In the genomic region with DNA sequence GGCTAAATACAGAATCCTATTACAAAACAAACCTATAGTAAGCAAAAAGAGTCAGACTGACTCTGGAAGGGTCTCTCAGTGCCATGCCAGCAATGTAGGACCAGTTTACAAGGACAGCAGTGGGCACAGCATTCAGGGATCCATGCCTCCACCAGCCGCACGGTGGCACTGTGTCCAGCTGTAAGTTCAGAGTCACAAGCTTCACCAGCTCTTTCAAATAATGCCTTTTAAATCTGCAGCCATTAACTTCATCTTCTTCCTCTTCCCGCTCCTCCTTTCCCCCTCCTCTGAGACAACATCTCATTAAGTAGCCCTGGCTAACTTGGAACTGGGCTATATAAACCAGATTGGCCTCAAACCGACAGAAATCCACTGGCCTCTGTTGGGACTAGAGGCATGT, we compare ENCODE assay signal across 10 mouse cellular contexts. TPM values are rescaled to one million over a fixed set of nuclear protein-coding genes. Genes with fewer than 3 reads are reported as not detected.
DNase-seq lines count a peak whose midpoint lies in the region; ATAC-seq and TF ChIP-seq lines count a peak whose summit lies in the region.
"Had no signal": no experiment of that assay in that cellular context is flagged by ENCODE, and none has a peak within 500 bp of the region (broad histone marks: within the 10 kb centered on the region; RNA-seq: fewer than 3 reads in every experiment).

No protein-coding gene starts in this region.

- WGBS in cerebellum, adult 2 months = 21% methylated on average over 4 of the region's 4 CpGs
- WGBS in lung, postnatal 0 days = 21% methylated on average over 4 of the region's 4 CpGs

- no peaks in the 10 kb centered on the region for H3K36me3 ChIP-seq in lung, postnatal 0 days (ENCODE audit: insufficient read depth, low read length)
- H3K36me3 ChIP-seq: heart, embryonic 13.5 days had no signal

- no peak for TF ChIP-seq EP300 in lung, postnatal 0 days (IDR thresholded peaks at IDR 0.05)

- CTCF ChIA-PET in Patski (lab: Charles Lee) = interaction anchor here (1.1 kb wide), 1 partner anchor 172 kb away, joined by 4 read pairs; no protein-coding TSS in a partner anchor

- no peak for TF ChIP-seq POLR2A in cerebellum, adult 2 months (IDR thresholded peaks at IDR 0.05; ENCODE audit: borderline replicate concordance, insufficient read depth, low read length)

- no peaks in the 10 kb centered on the region for H3K9me3 ChIP-seq in lung, postnatal 0 days (ENCODE audit: low read length)
- H3K9me3 ChIP-seq: heart, embryonic 13.5 days had no signal

- peak in 1 of 2 experiments; percentile 9 for DNase-seq in cerebellum, adult 2 months
- no peak for DNase-seq in cerebellum, adult 9-10 months
- DNase-seq in left cerebral cortex, adult 18-20 months (ENCODE audit: low spot score in 2 of 2) = peak; percentile 49 to 58
- no peak for DNase-seq in left cerebral cortex, adult 11 months (ENCODE audit: low spot score)
- no peak for DNase-seq in Patski (ENCODE audit: low read depth, low spot score)
- DNase-seq in lung, postnatal 0 days (ENCODE audit: low spot score) = peak; percentile 55
- DNase-seq in testis, postnatal 10 days (ENCODE audit: low spot score) = peak; percentile 74

- TF ChIP-seq CTCF in cerebellum, adult 2 months (IDR thresholded peaks at IDR 0.05; ENCODE audit: borderline replicate concordance, insufficient read depth, low read depth, low read length) = peak; percentile 71; the same call in 1 of the 2 replicates
- TF ChIP-seq CTCF in Patski (IDR thresholded peaks at IDR 0.05) = peak; percentile 79
- peak; percentile 77 for TF ChIP-seq CTCF in lung, postnatal 0 days (IDR thresholded peaks at IDR 0.05)

- ATAC-seq in Patski = no peak
- peak; percentile 66 for ATAC-seq in erythroid progenitor cell, adult 5-6 weeks (replicated peaks; ENCODE audit: low FRiP score, poor library complexity, severe bottlenecking)
- ATAC-seq in lung, postnatal 0 days = no peak

- POLR2A ChIA-PET in Patski (lab: Charles Lee) = no interaction called here

- no peak overlapping the region for H3K27ac ChIP-seq in cerebellum, adult 2 months (ENCODE audit: insufficient read depth, low read length)
- no peak overlapping the region for H3K27ac ChIP-seq in lung, postnatal 0 days (ENCODE audit: low read length)
- H3K27ac ChIP-seq: heart, embryonic 13.5 days; macrophage had no signal

- no peaks in the 10 kb centered on the region for H3K27me3 ChIP-seq in cerebellum, adult 2 months (ENCODE audit: control insufficient read depth, insufficient read depth, low read length)
- H3K27me3 ChIP-seq in Patski = peaks cover 18% of the 10 kb centered on the region
- no peaks in the 10 kb centered on the region for H3K27me3 ChIP-seq in lung, postnatal 0 days (replicated peaks; ENCODE audit: insufficient read depth, low read length)

- no peak overlapping the region for H3K4me2 ChIP-seq in lung, postnatal 0 days (replicated peaks; ENCODE audit: low read depth, low read length)
- H3K4me2 ChIP-seq: heart, embryonic 13.5 days had no signal

- 0 out of 2 replicates have a peak, but pooled peaks cover 3% of the 10 kb centered on the region for H3K4me1 ChIP-seq in cerebellum, adult 2 months (ENCODE audit: control insufficient read depth, insufficient read depth, low read length)
- no peaks in the 10 kb centered on the region for H3K4me1 ChIP-seq in lung, postnatal 0 days (ENCODE audit: insufficient read depth, low read depth, low read length)

- no peak overlapping the region for H3K9ac ChIP-seq in lung, postnatal 0 days (replicated peaks; ENCODE audit: low read depth)
- H3K9ac ChIP-seq: heart, embryonic 13.5 days had no signal

- in situ Hi-C loops in Patski (cut with MboI; ENCODE audit: low pct_unique_long_range_greater_than_20kb) = no loop called here

- no peak overlapping the region for H3K4me3 ChIP-seq in cerebellum, adult 2 months (replicated peaks; ENCODE audit: insufficient read depth, low read depth, low read length)
- no peak overlapping the region for H3K4me3 ChIP-seq in lung, postnatal 0 days (ENCODE audit: low read depth, low read length)
- H3K4me3 ChIP-seq: heart, embryonic 13.5 days had no signal

RNA-seq across cellular contexts. Expression of a gene that starts 9.4 kb away (rescaled TPM):
- polyA plus RNA-seq in cerebellum, adult 2 months (2012; rRNA removed) = not detected in 2 replicates
- not detected for total RNA-seq in left cerebral cortex, adult 18-20 months (2021)
- not detected for polyA plus RNA-seq in Patski (2021)
- 101 and 104 TPM in 2 replicates for total RNA-seq in erythroid progenitor cell, adult 5-6 weeks (2015; ENCODE audit: low replicate concordance)
- 38.0 and 42.1 TPM in 2 replicates for total RNA-seq in erythroid progenitor cell, adult 5-6 weeks (2017; ENCODE audit: low replicate concordance)
- 2.9 and 3.5 TPM in 2 replicates for polyA plus RNA-seq in lung, postnatal 0 days (2015; fragmentation: Nextera tagmentation; extraction: Ambion mirVana)

RNA-seq across cellular contexts. Expression of a gene that starts 14.4 kb away (rescaled TPM):
- polyA plus RNA-seq in cerebellum, adult 2 months (2012; rRNA removed) = 253 and 255 TPM in 2 replicates
- total RNA-seq in left cerebral cortex, adult 18-20 months (2021) = 100 to 1,000 TPM; 218 to 227 TPM
- 437 TPM for polyA plus RNA-seq in Patski (2021)
- total RNA-seq in erythroid progenitor cell, adult 5-6 weeks (2015; ENCODE audit: low replicate concordance) = 197 and 220 TPM in 2 replicates
- 152 and 166 TPM in 2 replicates for total RNA-seq in erythroid progenitor cell, adult 5-6 weeks (2017; ENCODE audit: low replicate concordance)
- polyA plus RNA-seq in lung, postnatal 0 days (2015; fragmentation: Nextera tagmentation; extraction: Ambion mirVana) = 456 and 477 TPM in 2 replicates

RNA-seq across cellular contexts. Expression of a gene that starts 19.6 kb away (rescaled TPM):
- not detected in 2 replicates for polyA plus RNA-seq in cerebellum, adult 2 months (2012; rRNA removed)
- total RNA-seq in left cerebral cortex, adult 18-20 months (2021) = not detected
- polyA plus RNA-seq in Patski (2021) = not detected
- 2.5 TPM in 1 of 2 replicates, not detected in the other for total RNA-seq in erythroid progenitor cell, adult 5-6 weeks (2015; ENCODE audit: low replicate concordance)
- not detected in 2 replicates for total RNA-seq in erythroid progenitor cell, adult 5-6 weeks (2017; ENCODE audit: low replicate concordance)
- polyA plus RNA-seq in lung, postnatal 0 days (2015; fragmentation: Nextera tagmentation; extraction: Ambion mirVana) = not detected in 2 replicates
- polyA plus RNA-seq: heart, embryonic 13.5 days; macrophage had no signal

RNA-seq across cellular contexts. Expression of a gene that starts 29.6 kb away (rescaled TPM):
- not detected in 2 replicates for polyA plus RNA-seq in cerebellum, adult 2 months (2012; rRNA removed)
- total RNA-seq in left cerebral cortex, adult 18-20 months (2021) = not detected
- polyA plus RNA-seq in Patski (2021) = not detected
- not detected in 2 replicates for total RNA-seq in erythroid progenitor cell, adult 5-6 weeks (2015; ENCODE audit: low replicate concordance)
- total RNA-seq in erythroid progenitor cell, adult 5-6 weeks (2017; ENCODE audit: low replicate concordance) = not detected in 2 replicates
- polyA plus RNA-seq in lung, postnatal 0 days (2015; fragmentation: Nextera tagmentation; extraction: Ambion mirVana) = not detected in 2 replicates
- polyA plus RNA-seq: heart, embryonic 13.5 days; macrophage had no signal

RNA-seq across cellular contexts. Expression of a gene that starts 32.7 kb away (rescaled TPM):
- polyA plus RNA-seq in cerebellum, adult 2 months (2012; rRNA removed) = 24.4 and 26.5 TPM in 2 replicates
- total RNA-seq in left cerebral cortex, adult 18-20 months (2021) = 10 to 100 TPM; 17.5 to 18.7 TPM
- polyA plus RNA-seq in Patski (2021) = 0.12 TPM
- total RNA-seq in erythroid progenitor cell, adult 5-6 weeks (2015; ENCODE audit: low replicate concordance) = not detected in 2 replicates
- total RNA-seq in erythroid progenitor cell, adult 5-6 weeks (2017; ENCODE audit: low replicate concordance) = not detected in 2 replicates
- 2.6 and 2.8 TPM in 2 replicates for polyA plus RNA-seq in lung, postnatal 0 days (2015; fragmentation: Nextera tagmentation; extraction: Ambion mirVana)
- polyA plus RNA-seq: macrophage had no signal

Comparison
In these comparisons a context has a peak if more than half of its experiments do, and no peak if none do; other contexts are left out.
1. DNase-seq: peak in left cerebral cortex, adult 18-20 months (2 of 2), lung, postnatal 0 days (single experiment) and testis, postnatal 10 days (single experiment); none in cerebellum, adult 9-10 months (single experiment), left cerebral cortex, adult 11 months (single experiment) and Patski (single experiment).
2. Peak in every context shown above with its lines, with median percentiles within 50 percentile points of each other: CTCF ChIP-seq.